Mouse (Mus musculus): Measurements from ENCODE around the gene Rabl3.

- no peak for TF ChIP-seq CTCF (IDR thresholded peaks at IDR 0.05; ENCODE audit: borderline replicate concordance, insufficient read depth, low read depth, low read length)
- no peak for TF ChIP-seq POLR2A (IDR thresholded peaks at IDR 0.05; ENCODE audit: borderline replicate concordance, insufficient read depth, low read length)
These were observed 23.3 kb downstream of the Rabl3 start for GRCm38 (mm10) chr16:37562961-37563360.
